Mouse (Mus musculus) adrenal gland, adult 8-10 months (tissue): ENCODE results near the gene 1700006A11Rik. TPM values are rescaled to one million over a fixed set of nuclear protein-coding genes. Genes with fewer than 3 reads are reported as not detected.
"Not testable (repeated sequence)": the region's sequence is repeated elsewhere in the genome, so short reads cannot be mapped to it uniquely, and the experiment has no call there.

ENCODE experiments used
- DNase-seq: peaks from one replicate; pipeline ENCODE4 v3.0.0; 2022
- total RNA-seq, 4 experiments: library from RNA; stranded (reverse); gene quantifications; 2 replicates each; pipeline ENCODE4 v1.2.4; 2022

Gene 1700006A11Rik
- total RNA-seq: not detected

GRCm38 (mm10) chr3:124425940-124426339, at the start of gene 1700006A11Rik:
1700006A11Rik (minus strand) TSS chr3:124426040.
- no peak for DNase-seq

- DNase-seq: peak; percentile 58
Measured at GRCm38 (mm10) chr3:124474291-124474690, 48.5 kb upstream of the 1700006A11Rik start.

GRCm38 (mm10) chr3:124466102-124466730, 40.4 kb upstream of the 1700006A11Rik start:
- no peak for DNase-seq

- no peak for DNase-seq
Measured at GRCm38 (mm10) chr3:124392201-124392600, 33.6 kb downstream of the 1700006A11Rik start.

- DNase-seq: no peak
Measured at GRCm38 (mm10) chr3:124390101-124390500, 35.7 kb downstream of the 1700006A11Rik start.

- no peak for DNase-seq
Measured at GRCm38 (mm10) chr3:124389650-124390049, 36.2 kb downstream of the 1700006A11Rik start.

- DNase-seq: not testable (repeated sequence)
Measured at GRCm38 (mm10) chr3:124385377-124385776, 40.5 kb downstream of the 1700006A11Rik start.

GRCm38 (mm10) chr3:124372031-124372430, 53.8 kb downstream of the 1700006A11Rik start:
- no peak for DNase-seq

- no peak for DNase-seq
Measured at GRCm38 (mm10) chr3:124357533-124357932, 68.3 kb downstream of the 1700006A11Rik start.

Other genes with a start within 250 kb of the 1700006A11Rik start
- gene Tram1l1, start 105.2 kb downstream of the 1700006A11Rik start, total RNA-seq: 1 to 10 TPM; 1.6 to 2.5 (median 2.0) TPM
- not detected for gene 1700003H04Rik, start 155.1 kb upstream of the 1700006A11Rik start, total RNA-seq